Mouse (Mus musculus): ENCODE measurements around the gene Nek9. TPM values are rescaled to one million over a fixed set of nuclear protein-coding genes. Genes with fewer than 3 reads are reported as not detected.

Nek9 gene
- 12.8 and 13.7 TPM in 2 replicates for polyA plus RNA-seq (2015; fragmentation: Nextera tagmentation; extraction: Ambion mirVana)

DNA sequence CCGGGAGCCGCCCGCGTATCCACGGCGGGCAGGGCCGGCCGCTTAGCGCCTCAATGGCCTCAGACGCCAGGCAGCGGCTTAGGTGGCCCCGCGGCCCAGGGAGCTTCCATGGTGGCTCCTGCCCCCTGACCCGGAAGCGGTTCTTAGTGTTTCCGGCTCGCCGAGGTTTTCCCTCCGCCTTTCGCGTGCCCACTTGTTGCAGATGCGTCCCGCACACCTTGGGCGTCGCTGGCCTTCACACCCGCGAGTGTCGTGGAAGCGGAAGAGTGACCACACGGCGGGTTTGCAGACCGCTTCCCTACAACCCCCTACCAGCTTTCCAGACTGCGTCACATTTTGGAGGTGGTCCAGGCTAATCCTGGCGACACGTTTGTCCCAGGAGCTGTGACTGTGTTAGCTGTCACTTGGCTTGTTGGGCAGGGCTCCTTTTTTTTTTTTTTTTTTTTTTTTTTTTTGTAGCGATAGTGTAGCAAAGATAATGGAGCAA, at the start of gene Nek9:
Gene Nek9 (minus strand): TSS at position 120 of the 487 bp plus-strand sequence.
- Histone ChIP-seq H3K36me3 (peaks cover 27% of the 10 kb centered on the region), H3K9ac (peak within 1 kb of the TSS; percentile 96), H3K4me2 (peak within 1 kb of the TSS; percentile 77), H3K27ac (peak within 1 kb of the TSS; percentile 91), H3K27me3 (no peaks in the 10 kb centered on the region), H3K9me3 (no peaks in the 10 kb centered on the region), H3K4me3 (peak within 1 kb of the TSS; percentile 95), H3K4me1 (replicated peaks) (peaks cover 21% of the 10 kb centered on the region)
- ATAC-seq (ENCODE audit: low FRiP score), result peak; percentile 91
- WGBS, result 0% methylated on average over 36 of the region's 36 CpGs

DNA sequence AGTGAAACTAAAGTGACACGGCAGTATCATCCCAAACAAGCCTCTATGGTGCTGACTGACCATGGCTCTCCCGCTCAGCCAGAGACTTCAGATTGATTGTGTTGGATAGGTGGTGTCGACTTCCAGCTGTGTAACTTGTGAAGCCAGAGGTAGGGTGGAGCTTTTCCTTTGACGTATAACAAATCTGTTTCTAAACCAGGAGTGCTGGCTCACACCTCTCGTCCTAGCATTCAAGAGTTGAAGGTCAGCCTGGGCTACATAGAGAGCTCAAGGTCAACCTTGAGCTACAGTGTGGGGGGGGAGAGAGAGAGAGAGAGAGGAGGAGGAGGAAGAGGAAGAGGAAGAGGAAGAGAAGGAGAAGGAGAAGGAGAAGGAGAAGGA, 46.8 kb upstream of the Nek9 start:
- Histone ChIP-seq H3K9me3 (no peaks in the 10 kb centered on the region), H3K4me1 (replicated peaks) (no peaks in the 10 kb centered on the region), H3K27me3 (peaks cover 6% of the 10 kb centered on the region; the same call in 1 of the 2 replicates), H3K36me3 (no peaks in the 10 kb centered on the region), H3K4me3 (no peak overlapping the region), H3K27ac (no peak overlapping the region), H3K4me2 (no peak overlapping the region), H3K9ac (no peak overlapping the region)
- WGBS, result 64% methylated on average over 5 of the region's 5 CpGs
- no peak for ATAC-seq (ENCODE audit: low FRiP score)

DNA sequence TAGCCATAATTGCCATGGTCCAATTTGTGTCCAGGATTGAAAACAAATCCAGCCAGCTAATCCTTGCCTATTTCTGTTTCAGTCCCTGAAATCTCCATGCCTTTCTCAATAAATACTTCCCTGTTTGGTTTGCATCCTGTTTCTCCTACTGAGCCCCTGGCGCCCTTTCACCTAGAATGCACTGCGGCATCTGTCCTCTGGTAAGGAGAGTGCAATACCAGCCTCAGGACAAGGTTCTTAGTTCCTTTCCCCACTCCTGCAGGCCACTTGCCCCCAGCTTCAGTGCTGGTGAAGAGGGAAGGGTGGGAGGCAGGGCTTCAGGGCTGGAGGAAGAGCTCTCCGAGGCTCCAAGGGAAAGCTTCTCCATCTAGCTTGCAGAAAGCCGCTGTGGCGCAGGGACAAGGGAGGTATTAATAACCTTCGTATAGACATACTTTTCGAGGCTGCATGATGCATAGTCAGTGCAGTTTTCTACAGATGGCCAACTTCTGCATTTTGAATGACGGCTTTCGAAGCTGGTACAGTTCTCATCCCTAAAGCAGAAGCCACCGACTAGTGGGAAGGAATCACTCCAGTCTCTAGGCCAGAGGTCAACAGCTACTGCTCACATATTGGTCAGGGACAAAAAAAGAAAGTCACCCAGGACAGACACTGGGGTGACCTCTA, 46.3 kb upstream of the Nek9 start:
- no peak overlapping the region for H3K27ac ChIP-seq
- H3K36me3 ChIP-seq, result no peaks in the 10 kb centered on the region
- no peaks in the 10 kb centered on the region for H3K4me1 ChIP-seq (replicated peaks)
- WGBS, result 79% methylated on average over 10 of the region's 10 CpGs
- no peak overlapping the region for H3K4me2 ChIP-seq
- peaks cover 6% of the 10 kb centered on the region; the same call in 1 of the 2 replicates for H3K27me3 ChIP-seq
- H3K9me3 ChIP-seq, result no peaks in the 10 kb centered on the region
- ATAC-seq (ENCODE audit: low FRiP score), result no peak
- H3K9ac ChIP-seq, result no peak overlapping the region
- no peak overlapping the region for H3K4me3 ChIP-seq

DNA sequence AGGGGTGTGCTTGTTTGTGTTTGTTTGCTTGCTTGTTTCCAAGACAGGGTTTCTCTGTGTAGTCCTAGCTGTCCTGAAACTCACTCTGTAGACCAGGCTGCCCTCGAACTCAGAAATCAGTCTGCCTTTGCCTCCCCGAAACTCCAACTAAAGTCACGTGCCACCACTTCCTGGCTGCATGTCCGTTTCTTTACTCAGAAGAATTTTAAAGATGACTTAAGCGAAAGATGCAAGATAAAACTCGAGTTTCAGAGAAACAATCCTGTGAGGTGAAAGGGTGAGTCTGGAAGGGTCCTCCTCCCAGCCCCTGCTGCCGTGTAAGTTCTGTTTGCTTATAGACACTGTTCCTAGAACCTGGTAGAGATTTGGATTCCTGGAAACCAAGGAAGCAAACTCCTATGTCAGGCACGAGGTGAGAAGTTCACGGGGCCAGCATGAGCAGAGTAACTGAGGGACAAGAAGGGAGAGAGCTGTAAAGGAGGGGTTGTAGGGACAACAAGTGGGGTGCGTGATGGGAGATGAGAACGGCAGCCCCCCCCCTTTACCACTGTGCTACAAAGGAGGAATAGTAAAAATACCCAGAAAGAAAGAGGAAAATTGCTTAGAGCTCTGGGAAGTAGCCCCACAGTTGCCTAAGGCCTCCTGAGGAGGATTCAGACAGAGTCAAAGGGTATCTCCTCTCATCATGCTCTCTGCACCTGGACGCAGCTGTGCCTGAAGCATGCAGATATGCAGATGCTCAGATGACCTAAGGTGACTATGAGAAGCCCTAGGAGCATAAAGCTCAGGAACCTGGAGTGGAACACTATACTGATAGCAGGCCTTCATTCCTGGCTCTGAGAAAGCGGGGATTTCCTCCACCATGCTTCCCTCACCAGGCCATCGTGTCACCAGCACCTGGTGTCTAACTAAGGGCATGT, 43.9 kb upstream of the Nek9 start:
- Histone ChIP-seq H3K27ac (no peak overlapping the region), H3K4me3 (no peak overlapping the region), H3K9ac (no peak overlapping the region), H3K4me1 (replicated peaks) (no peaks in the 10 kb centered on the region; the same call in 1 of the 2 replicates), H3K9me3 (no peaks in the 10 kb centered on the region), H3K36me3 (no peaks in the 10 kb centered on the region), H3K4me2 (no peak overlapping the region), H3K27me3 (peaks cover 6% of the 10 kb centered on the region; the same call in 1 of the 2 replicates)
- WGBS, result 81% methylated on average over 14 of the region's 14 CpGs
- ATAC-seq (ENCODE audit: low FRiP score), result no peak

DNA sequence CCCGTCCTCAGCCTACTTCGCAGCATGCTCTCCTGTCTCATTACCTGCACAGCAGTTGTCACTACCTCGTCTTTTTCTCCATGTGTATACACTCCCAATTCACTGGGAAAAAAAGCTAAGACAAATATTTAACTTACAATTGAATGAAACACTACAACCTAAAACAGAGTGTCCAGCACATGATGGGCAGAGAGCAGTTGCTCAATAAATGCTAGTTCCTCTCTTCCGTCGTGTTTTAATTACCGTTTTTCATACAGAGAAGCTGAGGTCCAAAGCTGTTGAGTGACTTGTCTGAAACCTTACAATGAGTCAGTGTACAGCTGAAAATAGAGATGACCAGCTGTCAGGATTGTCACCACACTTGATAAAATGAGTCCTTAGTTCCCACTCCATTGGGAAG, 42.4 kb upstream of the Nek9 start:
- Histone ChIP-seq H3K27me3 (peaks cover 5% of the 10 kb centered on the region; the same call in 1 of the 2 replicates), H3K4me2 (no peak overlapping the region), H3K4me3 (no peak overlapping the region), H3K4me1 (replicated peaks) (no peaks in the 10 kb centered on the region; the same call in 1 of the 2 replicates), H3K9ac (no peak overlapping the region), H3K27ac (no peak overlapping the region), H3K9me3 (no peaks in the 10 kb centered on the region), H3K36me3 (no peaks in the 10 kb centered on the region)
- WGBS, result 92% methylated on average over 6 of the region's 6 CpGs
- ATAC-seq (ENCODE audit: low FRiP score), result no peak

DNA sequence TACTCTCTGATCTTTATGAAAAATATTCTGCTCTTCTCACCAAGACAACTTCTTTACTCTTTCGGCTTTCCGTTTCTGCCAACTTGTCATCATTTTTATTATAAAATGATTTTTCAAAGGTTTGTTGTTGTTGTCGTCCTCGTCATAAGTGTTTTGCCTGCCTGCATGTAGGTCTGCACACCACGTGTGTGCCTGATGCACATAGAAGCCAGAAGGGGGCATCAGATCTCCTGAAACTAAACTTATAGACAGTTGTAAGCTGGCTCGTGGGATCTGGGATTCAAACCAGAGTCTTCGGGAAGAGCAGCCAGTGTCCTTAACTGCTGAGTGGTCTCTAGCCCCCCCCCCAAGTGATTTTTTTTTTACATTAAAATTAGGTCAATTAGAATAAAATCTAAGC, 41.8 kb upstream of the Nek9 start:
- Histone ChIP-seq H3K4me2 (no peak overlapping the region), H3K4me3 (no peak overlapping the region), H3K36me3 (no peaks in the 10 kb centered on the region), H3K9me3 (no peaks in the 10 kb centered on the region), H3K27ac (no peak overlapping the region), H3K27me3 (peaks cover 3% of the 10 kb centered on the region; the same call in 1 of the 2 replicates), H3K9ac (no peak overlapping the region), H3K4me1 (replicated peaks) (no peaks in the 10 kb centered on the region; the same call in 1 of the 2 replicates)
- no peak for ATAC-seq (ENCODE audit: low FRiP score)
- WGBS, result 76% methylated on average over 7 of the region's 7 CpGs

DNA sequence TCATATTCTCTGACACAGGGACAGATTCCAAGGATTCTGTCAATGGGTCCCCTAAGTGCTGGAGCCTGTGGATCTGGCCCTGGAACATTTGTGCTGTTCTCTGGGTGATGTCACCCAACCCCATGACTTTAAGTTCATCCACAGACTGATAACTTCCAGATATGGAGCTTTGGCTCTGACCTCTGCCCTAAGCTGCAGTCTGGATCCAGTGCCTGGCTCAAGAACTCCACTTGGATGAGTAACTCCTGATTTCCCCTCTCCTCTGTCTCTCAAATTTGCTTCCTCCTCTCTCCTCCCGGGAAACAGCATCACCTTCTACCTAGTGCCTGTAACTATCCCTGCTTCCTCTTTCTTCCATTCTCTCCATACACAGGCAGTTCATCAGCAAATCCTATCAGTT, 41.1 kb upstream of the Nek9 start:
- no peak for ATAC-seq (ENCODE audit: low FRiP score)
- no peak overlapping the region for H3K27ac ChIP-seq
- H3K4me2 ChIP-seq, result no peak overlapping the region
- WGBS, result 76% methylated on average over 1 of the region's 1 CpGs
- no peak overlapping the region for H3K4me3 ChIP-seq
- no peaks in the 10 kb centered on the region for H3K27me3 ChIP-seq
- H3K9me3 ChIP-seq, result no peaks in the 10 kb centered on the region
- H3K9ac ChIP-seq, result no peak overlapping the region
- no peaks in the 10 kb centered on the region for H3K36me3 ChIP-seq
- H3K4me1 ChIP-seq (replicated peaks), result peaks cover 2% of the 10 kb centered on the region; the same call in 1 of the 2 replicates

DNA sequence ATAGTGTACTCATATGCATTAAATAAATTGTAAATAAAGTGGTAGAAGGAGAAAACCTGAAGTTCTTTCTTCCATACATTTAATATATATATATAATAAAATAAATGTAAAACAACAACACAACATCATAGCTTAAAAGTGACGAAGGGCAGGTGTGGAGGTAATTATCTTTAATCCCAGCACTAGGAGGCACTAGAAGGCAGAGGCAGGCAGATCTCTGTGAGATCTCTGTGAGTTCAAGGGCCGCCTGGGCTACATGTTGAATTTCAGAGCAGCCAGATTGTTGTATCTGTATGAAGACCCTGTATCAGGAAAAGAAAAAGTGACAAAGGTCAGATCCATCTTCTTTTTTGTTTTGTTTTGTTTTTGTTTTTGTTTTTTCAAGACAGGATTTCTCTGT, 39.1 kb upstream of the Nek9 start:
- Histone ChIP-seq H3K4me2 (no peak overlapping the region), H3K36me3 (no peaks in the 10 kb centered on the region), H3K9me3 (no peaks in the 10 kb centered on the region), H3K9ac (no peak overlapping the region), H3K27me3 (no peaks in the 10 kb centered on the region), H3K4me3 (no peak overlapping the region), H3K27ac (no peak overlapping the region), H3K4me1 (replicated peaks) (peaks cover 8% of the 10 kb centered on the region)
- WGBS, result 94% methylated on average over 2 of the region's 2 CpGs
- ATAC-seq (ENCODE audit: low FRiP score), result no peak

DNA sequence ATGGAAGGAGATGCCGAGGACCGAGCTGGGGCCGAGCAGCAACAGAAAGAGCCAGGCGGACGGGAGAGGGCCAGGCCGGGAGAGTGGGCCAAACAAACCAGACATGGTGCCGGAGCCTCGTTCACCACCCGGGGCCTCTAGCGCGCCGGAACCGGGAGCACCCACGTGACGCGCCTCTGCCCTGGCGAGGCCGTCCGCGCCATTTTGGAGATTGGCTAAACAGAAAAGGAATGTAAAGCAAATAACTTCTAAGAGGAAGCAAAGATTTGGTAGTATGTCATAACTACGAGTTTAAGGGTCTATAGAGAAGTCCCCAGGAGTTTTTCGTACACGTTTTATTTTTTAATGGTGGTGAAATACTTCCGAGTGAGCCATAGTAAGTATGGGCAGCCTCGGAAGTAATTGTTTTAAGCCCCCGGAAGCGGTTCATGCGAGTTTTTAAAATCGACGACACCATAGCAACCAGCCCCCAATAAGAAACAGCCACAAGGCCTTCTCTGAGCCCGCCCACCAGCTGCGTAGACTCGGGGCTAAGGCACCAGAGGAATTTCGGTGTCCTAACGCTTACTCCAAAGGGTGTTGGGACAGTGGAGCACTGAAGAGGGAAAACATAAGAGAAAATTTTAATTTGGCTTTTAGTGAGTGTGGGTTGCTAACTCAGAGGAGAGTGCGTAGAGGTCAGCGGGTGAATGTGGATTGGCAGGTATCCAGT, 35.6 kb upstream of the Nek9 start, which contains the start of gene Tmed10:
Gene Tmed10 (minus strand): TSS at position 287 of the 712 bp plus-strand sequence.
- peak within 1 kb of the TSS; percentile 97 for H3K9ac ChIP-seq
- peak within 1 kb of the TSS; percentile 81 for H3K27ac ChIP-seq
- H3K27me3 ChIP-seq, result no peaks in the 10 kb centered on the region
- H3K4me3 ChIP-seq, result peak within 1 kb of the TSS; percentile 95
- peak; percentile 96 for ATAC-seq (ENCODE audit: low FRiP score)
- no peaks in the 10 kb centered on the region for H3K36me3 ChIP-seq
- peak within 1 kb of the TSS; percentile 78 for H3K4me2 ChIP-seq
- H3K9me3 ChIP-seq, result no peaks in the 10 kb centered on the region
- under 1% methylated on average over 37 of the region's 37 CpGs for WGBS
- peaks cover 36% of the 10 kb centered on the region for H3K4me1 ChIP-seq (replicated peaks)

DNA sequence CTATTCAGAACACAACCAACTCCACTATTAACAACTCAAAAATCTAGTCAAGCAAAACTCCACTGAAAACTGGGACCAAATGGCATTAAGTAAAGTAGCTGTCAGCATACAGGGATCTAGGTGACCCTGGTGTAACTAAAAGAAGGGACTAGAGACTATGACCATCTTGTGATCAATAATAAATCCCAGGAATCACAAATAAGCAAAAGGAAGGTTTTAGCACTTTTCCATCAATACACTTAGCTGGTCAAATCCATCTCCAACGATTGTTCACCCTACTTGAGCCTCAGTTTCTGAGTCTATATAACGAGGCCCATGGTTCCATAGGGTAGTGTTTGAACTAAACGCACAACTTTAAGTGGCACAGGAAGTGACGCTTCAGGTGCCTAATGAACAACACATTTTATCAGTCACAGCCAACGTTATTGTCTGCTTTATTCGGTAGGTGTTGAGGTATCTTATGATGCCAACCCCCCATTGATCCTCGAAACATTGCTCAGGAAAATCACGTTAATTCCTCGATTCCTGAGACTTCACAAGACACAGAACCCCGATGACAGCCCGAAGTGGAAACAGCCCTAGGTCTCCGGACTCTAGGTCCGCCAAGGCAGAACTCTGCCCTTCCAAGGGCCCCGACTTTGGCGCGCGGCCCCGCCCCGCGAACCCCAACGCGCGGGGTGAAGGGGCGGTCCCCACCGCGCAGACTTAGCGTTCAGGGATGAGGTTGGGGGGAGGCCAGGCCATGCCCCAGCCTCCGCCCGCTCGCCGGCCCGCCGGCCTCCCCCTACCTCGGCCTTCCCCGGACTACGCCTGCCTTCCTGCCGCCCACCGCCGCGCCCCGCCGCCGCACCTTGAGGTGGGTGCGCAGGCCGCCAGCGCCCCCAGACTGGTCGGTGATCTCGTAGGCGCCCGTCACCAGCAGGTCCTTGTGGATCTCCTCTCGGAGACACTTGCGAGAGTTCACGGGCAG, 34.7 kb upstream of the Nek9 start:
- Histone ChIP-seq H3K9me3 (no peaks in the 10 kb centered on the region), H3K36me3 (no peaks in the 10 kb centered on the region), H3K4me1 (replicated peaks) (peaks cover 39% of the 10 kb centered on the region), H3K27ac (peak overlapping the region; percentile 81), H3K27me3 (no peaks in the 10 kb centered on the region), H3K4me3 (peak overlapping the region; percentile 95), H3K4me2 (peak overlapping the region; percentile 78), H3K9ac (peak overlapping the region; percentile 97)
- WGBS, result 2% methylated on average over 50 of the region's 53 CpGs
- ATAC-seq (ENCODE audit: low FRiP score), result peak; percentile 75

DNA sequence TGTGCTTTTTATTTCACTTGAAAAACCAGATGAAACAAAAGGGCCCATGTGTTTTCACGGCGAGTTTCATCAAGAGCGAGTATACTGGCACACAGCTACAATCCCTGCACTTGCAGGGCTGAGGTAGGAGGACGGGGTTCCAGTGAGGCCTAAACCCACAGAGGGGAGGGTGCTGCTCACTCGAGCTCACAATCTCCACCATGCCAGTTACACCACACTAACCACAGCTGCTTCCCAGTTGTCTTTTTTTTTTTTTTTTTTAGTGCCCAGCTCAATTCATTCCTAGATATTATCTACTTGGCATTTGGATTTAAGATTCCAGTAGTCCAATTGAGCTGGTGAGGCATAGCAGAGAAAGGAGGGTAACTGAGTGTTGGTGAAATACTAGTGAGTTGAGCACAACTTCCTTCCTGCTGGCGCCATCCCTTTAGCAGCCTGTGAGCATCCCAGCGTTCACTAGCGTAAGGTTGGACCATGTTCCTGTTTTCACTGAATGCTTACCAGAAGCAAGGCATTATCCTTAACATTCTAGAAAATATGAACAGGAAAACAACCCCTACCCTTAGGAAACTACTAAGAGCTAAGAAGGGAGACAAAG, 33.0 kb upstream of the Nek9 start:
- no peak for ATAC-seq (ENCODE audit: low FRiP score)
- no peaks in the 10 kb centered on the region for H3K36me3 ChIP-seq
- H3K4me2 ChIP-seq, result peak overlapping the region; percentile 78
- H3K9ac ChIP-seq, result no peak overlapping the region
- H3K4me3 ChIP-seq, result no peak overlapping the region
- H3K4me1 ChIP-seq (replicated peaks), result peaks cover 48% of the 10 kb centered on the region
- WGBS, result 78% methylated on average over 8 of the region's 8 CpGs
- H3K9me3 ChIP-seq, result no peaks in the 10 kb centered on the region
- no peaks in the 10 kb centered on the region for H3K27me3 ChIP-seq
- H3K27ac ChIP-seq, result no peak overlapping the region
